Mouse (Mus musculus) hindbrain, embryonic 11.5 days (tissue): ENCODE measurements around the gene Btbd17. TPM values are rescaled to one million over a fixed set of nuclear protein-coding genes. Genes with fewer than 3 reads are reported as not detected.

Experiments used
- ATAC-seq: fragments of 200-750 bp; cut with Nextera tagmentation; 2 replicates; pipeline ENCODE4 v1.8.0; 2017; ENCODE audit warnings: mild to moderate bottlenecking, moderate TSS enrichment, moderate library complexity; ENCODE audit not compliant: low FRiP score
- DNase-seq: peaks from one replicate; pipeline ENCODE4 v3.0.0-alpha.2; 2015; ENCODE audit warnings: low spot score
- H3K27ac ChIP-seq: fragments of 300-500 bp; sonication (generic); 2 replicates; pipeline ENCODE4 v1.5.1; 2014; ENCODE audit warnings: mild to moderate bottlenecking, low read depth, low read length
- H3K27me3 ChIP-seq: fragments of 300-500 bp; sonication (generic); 2 replicates; pipeline ENCODE4 v1.6.1; 2014; ENCODE audit warnings: mild to moderate bottlenecking, low read length, moderate library complexity, mixed read lengths; ENCODE audit not compliant: control insufficient read depth, insufficient read depth
- H3K36me3 ChIP-seq: fragments of 300-500 bp; sonication (generic); 2 replicates; pipeline ENCODE4 v1.6.1; 2014; ENCODE audit warnings: mild to moderate bottlenecking, low read length, moderate library complexity, mixed read lengths; ENCODE audit not compliant: control insufficient read depth, insufficient read depth
- H3K4me1 ChIP-seq: fragments of 300-500 bp; sonication (generic); replicated peaks from 2 replicates; pipeline ENCODE4 v1.6.1; 2014; ENCODE audit warnings: low read length, mixed read lengths; ENCODE audit not compliant: control insufficient read depth, insufficient read depth
- H3K4me2 ChIP-seq: fragments of 300-500 bp; sonication (generic); replicated peaks from 2 replicates; pipeline ENCODE4 v1.6.1; 2014; ENCODE audit warnings: mild to moderate bottlenecking, low read depth, low read length
- H3K4me3 ChIP-seq: fragments of 300-500 bp; sonication (generic); 2 replicates; pipeline ENCODE4 v1.5.1; 2014; ENCODE audit warnings: low read depth, low read length
- H3K9ac ChIP-seq: fragments of 300-500 bp; sonication (generic); 2 replicates; pipeline ENCODE4 v1.6.1; 2014; ENCODE audit warnings: low read depth, low read length
- H3K9me3 ChIP-seq: fragments of 300-500 bp; sonication (generic); 2 replicates; pipeline ENCODE4 v1.6.1; 2016; ENCODE audit warnings: low read length; ENCODE audit not compliant: control insufficient read depth
- WGBS: fragments of 180-500 bp; shearing (Covaris S2); extraction: QIAGEN DNeasy Blood & Tissue Kit; methylation state at CpG from one replicate; pipeline ENCODE4 v1.1.7; 2014; 5-methylcytosine and 5-hydroxymethylcytosine counted together
- polyA plus RNA-seq: library from polyadenylated mRNA; unstranded; fragments of >200 nt; fragmentation: Nextera tagmentation; extraction: Ambion mirVana; gene quantifications from 2 replicates; pipeline ENCODE4 v1.2.1, GENCODE M21; 2014

Btbd17 gene
- polyA plus RNA-seq, 1 experiment from 2014 or later = 39.2 TPM

DNA sequence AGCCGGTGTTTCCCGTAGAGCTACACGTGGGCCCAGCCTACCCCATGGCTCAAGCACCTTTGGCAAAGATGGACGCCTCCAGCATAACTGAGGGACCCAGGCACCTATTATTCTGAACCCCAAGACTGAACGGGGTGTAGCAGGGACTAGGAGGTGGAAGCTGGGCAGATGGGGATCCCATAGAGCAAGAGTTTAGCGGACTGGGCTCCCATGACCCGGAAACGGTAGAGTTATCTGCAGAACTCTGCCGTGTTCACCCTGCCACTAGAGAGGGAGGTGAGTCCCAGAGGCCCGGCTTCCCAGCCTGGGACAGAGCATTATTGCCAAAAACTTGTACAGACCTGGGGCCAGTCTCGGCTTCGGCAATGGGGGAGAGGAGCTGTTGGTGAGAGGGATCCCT, 5.6 kb downstream of the Btbd17 start:
- Histone ChIP-seq H3K9me3 (no peaks in the 10 kb centered on the region), H3K27ac (no peak overlapping the region), H3K9ac (no peak overlapping the region), H3K4me1 (peaks cover 7% of the 10 kb centered on the region), H3K4me2 (no peak overlapping the region), H3K4me3 (no peak overlapping the region), H3K27me3 (peaks cover 44% of the 10 kb centered on the region), H3K36me3 (no peaks in the 10 kb centered on the region)
- WGBS = 62% methylated on average over 12 of the region's 12 CpGs
- ATAC-seq (no peak), DNase-seq (no peak)

DNA sequence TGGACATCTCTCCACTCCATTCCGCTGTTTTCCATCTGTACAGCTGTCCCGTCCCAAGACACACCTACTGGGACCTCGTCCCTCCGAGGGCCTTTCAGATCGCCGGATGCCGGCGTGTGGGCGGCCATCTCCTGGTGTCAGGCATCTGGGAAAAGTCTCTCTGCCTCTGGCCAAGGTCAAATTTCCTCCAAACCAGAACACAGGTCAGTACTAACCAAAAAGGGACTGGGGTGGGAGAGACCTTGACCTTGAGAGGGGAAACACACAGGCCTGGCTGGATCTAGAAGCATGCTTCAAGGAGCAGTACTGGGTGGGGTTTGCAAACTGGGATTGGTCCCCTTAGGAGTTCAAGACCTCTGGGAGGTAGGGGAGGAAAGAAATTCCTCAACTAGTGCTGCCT, 6.0 kb downstream of the Btbd17 start:
- H3K4me3 ChIP-seq = no peak overlapping the region
- no peaks in the 10 kb centered on the region for H3K9me3 ChIP-seq
- peaks cover 7% of the 10 kb centered on the region for H3K4me1 ChIP-seq
- H3K9ac ChIP-seq = no peak overlapping the region
- DNase-seq = no peak
- peaks cover 44% of the 10 kb centered on the region for H3K27me3 ChIP-seq
- no peaks in the 10 kb centered on the region for H3K36me3 ChIP-seq
- no peak overlapping the region for H3K27ac ChIP-seq
- 48% methylated on average over 9 of the region's 9 CpGs for WGBS
- ATAC-seq = no peak
- no peak overlapping the region for H3K4me2 ChIP-seq

- Histone ChIP-seq H3K9ac (no peak overlapping the region), H3K4me2 (peak overlapping the region; percentile 30; the same call in 1 of the 2 replicates), H3K9me3 (no peaks in the 10 kb centered on the region), H3K27me3 (peaks cover 44% of the 10 kb centered on the region), H3K36me3 (no peaks in the 10 kb centered on the region), H3K4me3 (no peak overlapping the region), H3K27ac (no peak overlapping the region), H3K4me1 (peaks cover 7% of the 10 kb centered on the region)
- WGBS = 9% methylated on average over 30 of the region's 30 CpGs
- ATAC-seq (peak; percentile 39), DNase-seq (peak; percentile 95)
These were observed 6.6 kb downstream of the Btbd17 start for GRCm38 (mm10) chr11:114789061-114789714.

DNA sequence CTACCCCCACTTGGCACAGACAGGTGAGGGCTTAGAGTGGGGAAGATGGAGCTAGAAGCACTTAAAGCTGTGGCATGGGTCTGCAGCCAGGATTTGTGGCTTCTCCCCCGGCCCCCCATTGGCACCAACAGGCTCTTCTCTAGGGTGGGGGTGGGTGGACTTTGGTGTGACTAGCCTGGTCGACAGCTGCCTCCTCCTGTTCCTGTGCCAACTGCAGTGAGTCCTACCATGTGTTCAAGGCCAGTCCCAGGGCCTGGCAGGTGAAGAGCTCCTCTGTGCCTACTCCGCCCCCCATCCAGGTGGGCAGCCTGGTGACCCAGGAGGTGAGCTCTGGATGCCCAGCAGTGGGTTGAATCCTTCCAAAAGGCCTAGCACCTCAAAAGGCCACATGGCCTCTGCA, 8.1 kb downstream of the Btbd17 start:
- H3K36me3 ChIP-seq = no peaks in the 10 kb centered on the region
- no peak overlapping the region for H3K4me2 ChIP-seq
- 72% methylated on average over 3 of the region's 3 CpGs for WGBS
- H3K9me3 ChIP-seq = no peaks in the 10 kb centered on the region
- peaks cover 44% of the 10 kb centered on the region for H3K27me3 ChIP-seq
- no peak overlapping the region for H3K27ac ChIP-seq
- H3K9ac ChIP-seq = no peak overlapping the region
- no peak overlapping the region for H3K4me3 ChIP-seq
- DNase-seq (no peak), ATAC-seq (no peak)
- H3K4me1 ChIP-seq = peaks cover 4% of the 10 kb centered on the region

DNA sequence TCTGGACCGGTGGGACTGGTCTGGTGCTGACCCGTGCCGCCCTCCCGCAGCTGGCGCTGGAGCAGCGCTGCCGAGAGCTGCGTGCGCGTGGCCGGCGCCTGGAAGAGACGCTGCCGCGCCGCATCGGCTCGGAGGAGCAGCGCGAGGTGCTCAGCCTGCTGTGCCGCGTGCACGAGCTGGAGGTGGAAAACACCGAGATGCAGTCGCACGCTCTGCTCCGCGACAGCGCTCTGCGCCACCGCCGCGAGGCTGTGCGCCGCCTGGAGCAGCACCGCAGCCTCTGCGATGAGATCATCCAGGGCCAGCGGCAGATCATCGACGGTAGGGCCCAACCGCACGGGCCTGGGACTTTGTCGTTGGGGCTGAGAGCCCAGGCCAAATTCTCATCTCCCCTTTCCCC, 9.4 kb downstream of the Btbd17 start:
- 3% methylated on average over 43 of the region's 43 CpGs for WGBS
- Histone ChIP-seq H3K4me3 (0 out of 2 replicates have a peak overlapping the region, but pooled peaks have one; percentile 11), H3K36me3 (no peaks in the 10 kb centered on the region), H3K4me2 (peak overlapping the region; percentile 36), H3K9ac (peak overlapping the region; percentile 8; the same call in 1 of the 2 replicates), H3K4me1 (no peaks in the 10 kb centered on the region; the same call in 1 of the 2 replicates), H3K27me3 (peaks cover 34% of the 10 kb centered on the region), H3K27ac (no peak overlapping the region), H3K9me3 (no peaks in the 10 kb centered on the region)
- ATAC-seq (peak; percentile 36; the same call in 1 of the 2 replicates), DNase-seq (peak; percentile 64)

- WGBS = 52% methylated on average over 10 of the region's 10 CpGs
- Histone ChIP-seq H3K9me3 (no peaks in the 10 kb centered on the region), H3K4me1 (no peaks in the 10 kb centered on the region; the same call in 1 of the 2 replicates), H3K4me3 (no peak overlapping the region), H3K4me2 (peak overlapping the region; percentile 36), H3K36me3 (no peaks in the 10 kb centered on the region), H3K27me3 (peaks cover 30% of the 10 kb centered on the region), H3K27ac (no peak overlapping the region), H3K9ac (peak overlapping the region; percentile 8; the same call in 1 of the 2 replicates)
- no peak for ATAC-seq
- DNase-seq = no peak
These were observed 9.9 kb downstream of the Btbd17 start for GRCm38 (mm10) chr11:114785892-114786291.

DNA sequence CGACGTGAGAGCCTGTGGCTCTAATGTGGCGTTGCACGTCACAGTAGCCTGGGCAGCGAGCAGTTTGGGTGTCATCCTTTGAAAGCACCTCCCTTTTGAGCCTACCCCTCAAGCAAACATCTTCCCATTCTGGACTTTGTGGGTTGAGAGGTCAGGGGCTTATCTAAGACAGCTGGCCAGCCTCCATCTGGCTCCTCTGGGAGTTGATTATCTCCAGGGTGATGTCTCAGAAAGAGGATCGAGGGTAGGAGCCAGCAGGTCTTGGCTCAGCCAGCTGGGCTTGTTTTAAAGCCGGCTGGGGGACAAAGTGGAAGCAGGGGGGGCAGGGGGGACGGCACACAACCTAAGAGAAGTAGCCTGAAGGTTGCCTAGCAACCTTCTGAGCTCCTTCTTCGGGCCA, 15.7 kb downstream of the Btbd17 start:
- H3K9ac ChIP-seq = no peak overlapping the region
- ATAC-seq (0 out of 2 replicates have a peak, but pooled peaks have one; percentile 33), DNase-seq (peak; percentile 39)
- H3K4me3 ChIP-seq = no peak overlapping the region
- 37% methylated on average over 9 of the region's 9 CpGs for WGBS
- peaks cover 4% of the 10 kb centered on the region; the same call in 1 of the 2 replicates for H3K4me1 ChIP-seq
- no peak overlapping the region for H3K27ac ChIP-seq
- no peak overlapping the region for H3K4me2 ChIP-seq
- no peaks in the 10 kb centered on the region for H3K9me3 ChIP-seq
- H3K36me3 ChIP-seq = no peaks in the 10 kb centered on the region
- no peaks in the 10 kb centered on the region for H3K27me3 ChIP-seq

DNA sequence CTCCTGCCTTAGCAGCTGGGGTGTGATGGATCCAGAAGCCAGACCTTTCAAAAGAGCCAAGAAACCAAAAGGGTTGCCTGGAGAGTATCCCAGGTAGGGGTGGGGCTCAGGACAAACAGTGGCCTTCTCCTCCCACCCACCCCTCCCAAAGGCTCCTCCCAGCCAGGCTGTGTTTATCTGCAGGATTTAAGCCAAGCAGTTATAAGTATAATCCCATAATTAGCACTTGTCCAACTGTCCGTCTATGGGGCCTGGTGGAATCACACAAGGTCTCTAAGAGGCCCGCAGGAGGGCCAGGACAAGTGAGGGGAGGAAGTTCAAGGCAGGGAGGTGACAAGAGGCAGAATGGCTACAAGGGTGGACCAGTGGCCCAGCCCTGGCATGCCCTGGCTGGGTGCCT, 23.8 kb downstream of the Btbd17 start:
- 72% methylated on average over 2 of the region's 2 CpGs for WGBS

GRCm38 (mm10) chr11:114769911-114770310, 25.8 kb downstream of the Btbd17 start:
- Histone ChIP-seq H3K4me3 (no peak overlapping the region), H3K9ac (no peak overlapping the region), H3K4me2 (no peak overlapping the region), H3K27ac (peak overlapping the region; percentile 7; the same call in 1 of the 2 replicates), H3K27me3 (peaks cover 3% of the 10 kb centered on the region; the same call in 1 of the 2 replicates), H3K9me3 (no peaks in the 10 kb centered on the region), H3K36me3 (no peaks in the 10 kb centered on the region), H3K4me1 (peaks cover 2% of the 10 kb centered on the region; the same call in 1 of the 2 replicates)
- DNase-seq = no peak
- 40% methylated on average over 6 of the region's 6 CpGs for WGBS
- ATAC-seq = no peak

More for the DNA sequence above, 23.8 kb downstream of the Btbd17 start:
- DNase-seq = no peak
- ATAC-seq = no peak
- no peak overlapping the region for H3K9ac ChIP-seq
- no peaks in the 10 kb centered on the region for H3K36me3 ChIP-seq
- H3K4me3 ChIP-seq = no peak overlapping the region
- no peak overlapping the region for H3K4me2 ChIP-seq
- no peak overlapping the region for H3K27ac ChIP-seq
- 0 out of 2 replicates have a peak, but pooled peaks cover 2% of the 10 kb centered on the region for H3K4me1 ChIP-seq
- no peaks in the 10 kb centered on the region for H3K27me3 ChIP-seq
- no peaks in the 10 kb centered on the region for H3K9me3 ChIP-seq
